In the genomic region with DNA sequence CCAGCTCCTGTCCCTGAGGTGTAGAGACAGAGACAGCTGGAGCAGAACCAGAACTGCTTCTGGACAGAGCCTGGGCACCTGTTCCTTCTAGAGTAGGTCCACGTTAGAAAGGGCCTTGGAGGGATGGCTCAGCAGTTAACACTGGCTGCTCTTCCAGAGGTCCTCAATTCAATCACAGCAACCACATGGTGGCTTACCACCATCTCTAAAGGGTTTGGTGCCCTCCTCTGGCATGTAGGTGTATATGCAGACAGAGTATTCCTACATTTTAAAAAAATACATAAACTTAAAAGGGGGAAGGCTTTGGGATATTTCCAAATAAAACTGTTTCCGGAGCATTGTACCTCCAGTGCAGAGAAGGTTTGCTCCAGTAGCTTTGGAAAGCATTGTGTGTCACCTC, we compare ENCODE assay signal across 9 mouse cellular contexts. TPM values are rescaled to one million over a fixed set of nuclear protein-coding genes. Genes with fewer than 3 reads are reported as not detected.
DNase-seq lines count a peak whose midpoint lies in the region; ATAC-seq and TF ChIP-seq lines count a peak whose summit lies in the region.
"Had no signal": no experiment of that assay in that cellular context is flagged by ENCODE, and none has a peak within 500 bp of the region (broad histone marks: within the 10 kb centered on the region; RNA-seq: fewer than 3 reads in every experiment).

No protein-coding gene starts in this region.

- TF ChIP-seq CTCF in midbrain, postnatal 0 days (IDR thresholded peaks at IDR 0.05): peak; percentile 83

- H3K36me3 ChIP-seq in midbrain, postnatal 0 days (ENCODE audit: insufficient read depth, low read length): peaks cover 23% of the 10 kb centered on the region
- H3K36me3 ChIP-seq in midbrain, embryonic 11.5 days (ENCODE audit: control insufficient read depth, insufficient read depth, low read length): peaks cover 15% of the 10 kb centered on the region
- H3K36me3 ChIP-seq in hindbrain, embryonic 14.5 days (replicated peaks; ENCODE audit: control insufficient read depth, insufficient read depth): peaks cover 53% of the 10 kb centered on the region

- H3K9me3 ChIP-seq in midbrain, postnatal 0 days (ENCODE audit: low read length): no peaks in the 10 kb centered on the region
- H3K9me3 ChIP-seq in midbrain, embryonic 11.5 days (ENCODE audit: control insufficient read depth, low read length): no peaks in the 10 kb centered on the region
- no peaks in the 10 kb centered on the region for H3K9me3 ChIP-seq in hindbrain, embryonic 14.5 days (ENCODE audit: control insufficient read depth, low read length)
- H3K9me3 ChIP-seq: hindbrain, embryonic 15.5 days had no signal

- no peak overlapping the region for H3K4me2 ChIP-seq in midbrain, postnatal 0 days (ENCODE audit: low read depth, low read length, poor library complexity, severe bottlenecking)
- H3K4me2 ChIP-seq in midbrain, embryonic 11.5 days: no peak overlapping the region
- H3K4me2 ChIP-seq in hindbrain, embryonic 14.5 days (replicated peaks): no peak overlapping the region
- H3K4me2 ChIP-seq: hindbrain, embryonic 15.5 days had no signal

- 43% methylated on average over 2 of the region's 2 CpGs for WGBS in midbrain, postnatal 0 days
- 61% methylated on average over 2 of the region's 2 CpGs for WGBS in midbrain, embryonic 11.5 days
- WGBS in hindbrain, embryonic 14.5 days: 49% methylated on average over 2 of the region's 2 CpGs

- 0 out of 2 replicates have a peak, but pooled peaks cover 4% of the 10 kb centered on the region for H3K4me1 ChIP-seq in midbrain, postnatal 0 days (ENCODE audit: insufficient read depth, low read length)
- peaks cover 7% of the 10 kb centered on the region for H3K4me1 ChIP-seq in midbrain, embryonic 11.5 days (ENCODE audit: control insufficient read depth, insufficient read depth, low read length)
- H3K4me1 ChIP-seq in hindbrain, embryonic 14.5 days (replicated peaks; ENCODE audit: control insufficient read depth, insufficient read depth, low read length): peaks cover 8% of the 10 kb centered on the region; the same call in 1 of the 2 replicates

- peak; percentile 76 for ATAC-seq in frontal cortex, adult (ENCODE audit: low TSS enrichment)
- 0 out of 2 replicates have a peak, but pooled peaks have one; percentile 39 for ATAC-seq in midbrain, postnatal 0 days (ENCODE audit: low FRiP score)
- no peak for ATAC-seq in midbrain, embryonic 11.5 days (ENCODE audit: low FRiP score)
- ATAC-seq in activated CD4-positive, CD25-positive, alpha-beta regulatory T cell, adult 4 months: peak; percentile 67
- ATAC-seq in hindbrain, embryonic 14.5 days (ENCODE audit: low FRiP score): no peak
- peak; percentile 72 for ATAC-seq in megakaryocyte-erythroid progenitor cell, adult 5-6 weeks (replicated peaks; ENCODE audit: low FRiP score, low TSS enrichment, poor library complexity, severe bottlenecking)

- H3K27me3 ChIP-seq in midbrain, postnatal 0 days (ENCODE audit: insufficient read depth, low read length): no peaks in the 10 kb centered on the region
- no peaks in the 10 kb centered on the region for H3K27me3 ChIP-seq in midbrain, embryonic 11.5 days (ENCODE audit: control insufficient read depth, insufficient read depth, low read length)
- no peaks in the 10 kb centered on the region for H3K27me3 ChIP-seq in hindbrain, embryonic 14.5 days (ENCODE audit: control insufficient read depth, insufficient read depth, low read length)
- H3K27me3 ChIP-seq: hindbrain, embryonic 15.5 days had no signal

- no peak overlapping the region for H3K9ac ChIP-seq in midbrain, postnatal 0 days (replicated peaks; ENCODE audit: low read length, poor library complexity, severe bottlenecking)
- no peak overlapping the region for H3K9ac ChIP-seq in midbrain, embryonic 11.5 days (ENCODE audit: low read length)
- H3K9ac ChIP-seq in hindbrain, embryonic 14.5 days: no peak overlapping the region
- H3K9ac ChIP-seq: hindbrain, embryonic 15.5 days had no signal

- DNase-seq in frontal cortex, postnatal 25 days (ENCODE audit: low spot score in 2 of 2): no peak
- peak; percentile 81 for DNase-seq in midbrain, postnatal 0 days (ENCODE audit: low spot score)
- no peak for DNase-seq in midbrain, embryonic 11.5 days (ENCODE audit: low spot score, missing footprints)
- peak; percentile 70 for DNase-seq in hindbrain, embryonic 14.5 days (ENCODE audit: low spot score)
- no peak for DNase-seq in urinary bladder, postnatal 25 days (ENCODE audit: low spot score)

- no peak overlapping the region for H3K4me3 ChIP-seq in midbrain, postnatal 0 days (ENCODE audit: low read depth, low read length)
- H3K4me3 ChIP-seq in midbrain, embryonic 11.5 days (ENCODE audit: low read depth, low read length): no peak overlapping the region
- no peak overlapping the region for H3K4me3 ChIP-seq in hindbrain, embryonic 14.5 days (replicated peaks; ENCODE audit: low read length)
- H3K4me3 ChIP-seq: hindbrain, embryonic 15.5 days had no signal

- H3K27ac ChIP-seq in midbrain, postnatal 0 days (ENCODE audit: low read depth, low read length): no peak overlapping the region
- H3K27ac ChIP-seq in midbrain, embryonic 11.5 days (ENCODE audit: low read depth, low read length): no peak overlapping the region
- no peak overlapping the region for H3K27ac ChIP-seq in hindbrain, embryonic 14.5 days
- H3K27ac ChIP-seq: hindbrain, embryonic 15.5 days had no signal

RNA-seq across cellular contexts. Expression of gene Dbr1, which starts 5.1 kb away (rescaled TPM):
- 15.7 and 25.0 TPM in 2 replicates for total RNA-seq in midbrain, postnatal 0 days (2014; rRNA removed)
- 24.9 and 26.2 TPM in 2 replicates for polyA plus RNA-seq in midbrain, postnatal 0 days (2015; fragmentation: Nextera tagmentation; extraction: Ambion mirVana)
- 30.0 and 35.0 TPM in 2 replicates for polyA plus RNA-seq in midbrain, embryonic 11.5 days (2014; fragmentation: Nextera tagmentation; extraction: Ambion mirVana)
- 10 to 100 TPM; 18.4 to 23.7 TPM for polyA plus RNA-seq in activated CD4-positive, CD25-positive, alpha-beta regulatory T cell, adult 4 months (2017; shearing (Covaris generic))
- 22.1 and 23.7 TPM in 2 replicates for polyA plus RNA-seq in hindbrain, embryonic 14.5 days (2014; fragmentation: Nextera tagmentation; extraction: Ambion mirVana)
- 21.9 and 34.7 TPM in 2 replicates for total RNA-seq in megakaryocyte-erythroid progenitor cell, adult 5-6 weeks (2014; fragmentation: Nextera tagmentation)
- 53.6 and 67.5 TPM in 2 replicates for total RNA-seq in megakaryocyte-erythroid progenitor cell, adult 5-6 weeks (2017)

RNA-seq across cellular contexts. Expression of gene Armc8, which starts 12.0 kb away (rescaled TPM):
- 75.9 and 87.9 TPM in 2 replicates for total RNA-seq in midbrain, postnatal 0 days (2014; rRNA removed)
- 75.4 and 77.5 TPM in 2 replicates for polyA plus RNA-seq in midbrain, postnatal 0 days (2015; fragmentation: Nextera tagmentation; extraction: Ambion mirVana)
- 37.3 and 42.0 TPM in 2 replicates for polyA plus RNA-seq in midbrain, embryonic 11.5 days (2014; fragmentation: Nextera tagmentation; extraction: Ambion mirVana)
- polyA plus RNA-seq in activated CD4-positive, CD25-positive, alpha-beta regulatory T cell, adult 4 months (2017; shearing (Covaris generic)): 10 to 100 TPM; 24.0 to 27.4 TPM
- 78.3 and 83.0 TPM in 2 replicates for polyA plus RNA-seq in hindbrain, embryonic 14.5 days (2014; fragmentation: Nextera tagmentation; extraction: Ambion mirVana)
- total RNA-seq in megakaryocyte-erythroid progenitor cell, adult 5-6 weeks (2014; fragmentation: Nextera tagmentation): 25.3 and 33.9 TPM in 2 replicates
- total RNA-seq in megakaryocyte-erythroid progenitor cell, adult 5-6 weeks (2017): 24.7 and 33.1 TPM in 2 replicates

RNA-seq across cellular contexts. Expression of gene A4gnt, which starts 31.6 kb away (rescaled TPM):
- not detected in 2 replicates for total RNA-seq in midbrain, postnatal 0 days (2014; rRNA removed)
- not detected in 2 replicates for polyA plus RNA-seq in midbrain, postnatal 0 days (2015; fragmentation: Nextera tagmentation; extraction: Ambion mirVana)
- not detected in 2 replicates for polyA plus RNA-seq in midbrain, embryonic 11.5 days (2014; fragmentation: Nextera tagmentation; extraction: Ambion mirVana)
- polyA plus RNA-seq in activated CD4-positive, CD25-positive, alpha-beta regulatory T cell, adult 4 months (2017; shearing (Covaris generic)): not detected
- polyA plus RNA-seq in hindbrain, embryonic 14.5 days (2014; fragmentation: Nextera tagmentation; extraction: Ambion mirVana): not detected in 2 replicates
- total RNA-seq in megakaryocyte-erythroid progenitor cell, adult 5-6 weeks (2014; fragmentation: Nextera tagmentation): not detected in 2 replicates
- total RNA-seq in megakaryocyte-erythroid progenitor cell, adult 5-6 weeks (2017): not detected in 2 replicates
- polyA plus RNA-seq: hindbrain, embryonic 15.5 days had no signal

RNA-seq across cellular contexts. Expression of gene Dzip1l, which starts 48.6 kb away (rescaled TPM):
- 19.9 and 22.5 TPM in 2 replicates for total RNA-seq in midbrain, postnatal 0 days (2014; rRNA removed)
- polyA plus RNA-seq in midbrain, postnatal 0 days (2015; fragmentation: Nextera tagmentation; extraction: Ambion mirVana): 7.1 and 8.1 TPM in 2 replicates
- polyA plus RNA-seq in midbrain, embryonic 11.5 days (2014; fragmentation: Nextera tagmentation; extraction: Ambion mirVana): 12.6 and 13.0 TPM in 2 replicates
- polyA plus RNA-seq in activated CD4-positive, CD25-positive, alpha-beta regulatory T cell, adult 4 months (2017; shearing (Covaris generic)): under 1 TPM in 1 of 2 experiments, not detected in 1; 0.13 TPM
- 6.6 and 7.9 TPM in 2 replicates for polyA plus RNA-seq in hindbrain, embryonic 14.5 days (2014; fragmentation: Nextera tagmentation; extraction: Ambion mirVana)
- not detected in 2 replicates for total RNA-seq in megakaryocyte-erythroid progenitor cell, adult 5-6 weeks (2014; fragmentation: Nextera tagmentation)
- total RNA-seq in megakaryocyte-erythroid progenitor cell, adult 5-6 weeks (2017): 0.11 TPM in 1 of 2 replicates, not detected in the other

Comparison
In these comparisons a context has a peak if more than half of its experiments do, and no peak if none do; other contexts are left out.
1. ATAC-seq: peak in frontal cortex, adult (single experiment), midbrain, postnatal 0 days (single experiment), activated CD4-positive, CD25-positive, alpha-beta regulatory T cell, adult 4 months (single experiment) and megakaryocyte-erythroid progenitor cell, adult 5-6 weeks (single experiment); none in midbrain, embryonic 11.5 days (single experiment) and hindbrain, embryonic 14.5 days (single experiment).
2. DNase-seq: peak in midbrain, postnatal 0 days (single experiment) and hindbrain, embryonic 14.5 days (single experiment); none in frontal cortex, postnatal 25 days (0 of 2), midbrain, embryonic 11.5 days (single experiment) and urinary bladder, postnatal 25 days (single experiment).